Mouse (Mus musculus) midbrain, postnatal 0 days (tissue): Measurements from ENCODE around the gene Pfkfb3. TPM values are rescaled to one million over a fixed set of nuclear protein-coding genes. Genes with fewer than 3 reads are reported as not detected.
A peak's percentile ranks its signal among the peaks of the same experiment; 100 is the strongest.
"Not testable (repeated sequence)": the region's sequence is repeated elsewhere in the genome, so short reads cannot be mapped to it uniquely, and the experiment has no call there.

Experiments used
- ATAC-seq: fragments of 200-750 bp; cut with Nextera tagmentation; 2 replicates; pipeline ENCODE4 v1.8.0; 2017; ENCODE audit warnings: moderate number of reproducible peaks, mild to moderate bottlenecking, moderate TSS enrichment, moderate library complexity; ENCODE audit not compliant: low FRiP score
- DNase-seq: peaks from one replicate; pipeline ENCODE4 v3.0.0-alpha.2; 2015; ENCODE audit warnings: low spot score
- H3K27ac ChIP-seq: fragments of 300-500 bp; sonication (generic); 2 replicates; pipeline ENCODE4 v1.5.1; 2014; ENCODE audit warnings: low read depth, mild to moderate bottlenecking, low read length, mixed read lengths
- H3K27me3 ChIP-seq: fragments of 300-500 bp; sonication (generic); 2 replicates; pipeline ENCODE4 v1.6.1; 2014; ENCODE audit warnings: low read length, control low read depth, mixed read lengths; ENCODE audit not compliant: insufficient read depth
- H3K36me3 ChIP-seq: fragments of 300-500 bp; sonication (generic); 2 replicates; pipeline ENCODE4 v1.6.1; 2014; ENCODE audit warnings: low read length, control low read depth, mixed read lengths; ENCODE audit not compliant: insufficient read depth
- H3K4me1 ChIP-seq: fragments of 300-500 bp; sonication (generic); 2 replicates; pipeline ENCODE4 v1.6.1; 2014; ENCODE audit warnings: mild to moderate bottlenecking, control low read depth, antibody characterized with exemption, low read length, mixed read lengths; ENCODE audit not compliant: insufficient read depth
- H3K4me2 ChIP-seq: fragments of 300-500 bp; sonication (generic); 2 replicates; pipeline ENCODE4 v1.6.1; 2014; ENCODE audit warnings: low read depth, mild to moderate bottlenecking, low read length, mixed read lengths; ENCODE audit not compliant: poor library complexity, severe bottlenecking
- H3K4me3 ChIP-seq: fragments of 300-500 bp; sonication (generic); 2 replicates; pipeline ENCODE4 v1.5.1; 2014; ENCODE audit warnings: low read depth, mild to moderate bottlenecking, low read length, moderate library complexity
- H3K9ac ChIP-seq: fragments of 300-500 bp; sonication (generic); replicated peaks from 2 replicates; pipeline ENCODE4 v1.6.1; 2014; ENCODE audit warnings: mild to moderate bottlenecking, low read length, moderate library complexity, mixed read lengths; ENCODE audit not compliant: poor library complexity, severe bottlenecking
- H3K9me3 ChIP-seq: fragments of 300-500 bp; sonication (generic); 2 replicates; pipeline ENCODE4 v1.6.1; 2016; ENCODE audit warnings: low read length, control low read depth
- CTCF ChIP-seq: IDR thresholded peaks from 2 replicates; pipeline ENCODE4 v1.5.1; 2016; ENCODE audit warnings: antibody characterized with exemption, mild to moderate bottlenecking
- WGBS: fragments of 180-500 bp; shearing (Covaris S2); extraction: QIAGEN DNeasy Blood & Tissue Kit; methylation state at CpG from one replicate; pipeline ENCODE4 v1.1.7; 2014; 5-methylcytosine and 5-hydroxymethylcytosine counted together
- polyA plus RNA-seq: library from polyadenylated mRNA; unstranded; fragments of >200 nt; fragmentation: Nextera tagmentation; extraction: Ambion mirVana; gene quantifications from 2 replicates; pipeline ENCODE4 v1.2.1, GENCODE M21; 2015
- total RNA-seq: library from RNA; depleted of rRNA; stranded (reverse); fragments of >200 nt; gene quantifications from 2 replicates; pipeline ENCODE4 v1.2.3, GENCODE M21; 2014

Gene Pfkfb3
- total and polyA plus RNA-seq, 2 experiments from 2014 or later, result 14.7 to 23.5 TPM

DNA sequence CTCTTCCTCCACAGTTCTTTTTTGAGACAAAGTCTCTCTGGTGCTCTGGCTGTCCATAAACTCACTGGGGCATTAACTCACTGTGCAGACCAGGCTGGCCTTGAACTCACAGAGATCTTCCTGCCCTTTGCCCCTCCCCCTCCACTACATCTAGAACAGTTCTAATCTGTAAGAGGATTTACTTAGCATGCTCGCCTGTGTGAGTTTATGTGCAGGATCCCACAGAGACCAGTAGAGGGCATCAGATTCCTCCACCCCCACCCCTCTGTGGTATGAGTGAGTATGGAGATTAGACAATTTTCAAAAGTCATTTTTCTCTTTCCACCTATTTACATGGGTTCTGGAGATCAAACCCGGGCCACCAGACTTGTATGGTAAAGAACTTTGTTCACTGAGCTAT, 6.3 kb downstream of the Pfkfb3 start:
- H3K27ac ChIP-seq, result no peak overlapping the region
- peak; percentile 41 for TF ChIP-seq CTCF
- H3K27me3 ChIP-seq, result peaks cover 5% of the 10 kb centered on the region; the same call in 1 of the 2 replicates
- no peak for DNase-seq
- no peaks in the 10 kb centered on the region for H3K9me3 ChIP-seq
- H3K9ac ChIP-seq, result no peak overlapping the region
- no peaks in the 10 kb centered on the region for H3K36me3 ChIP-seq
- H3K4me1 ChIP-seq, result no peaks in the 10 kb centered on the region
- H3K4me2 ChIP-seq, result no peak overlapping the region
- no peak overlapping the region for H3K4me3 ChIP-seq
- no peak for ATAC-seq
- 67% methylated on average over 2 of the region's 2 CpGs for WGBS

DNA sequence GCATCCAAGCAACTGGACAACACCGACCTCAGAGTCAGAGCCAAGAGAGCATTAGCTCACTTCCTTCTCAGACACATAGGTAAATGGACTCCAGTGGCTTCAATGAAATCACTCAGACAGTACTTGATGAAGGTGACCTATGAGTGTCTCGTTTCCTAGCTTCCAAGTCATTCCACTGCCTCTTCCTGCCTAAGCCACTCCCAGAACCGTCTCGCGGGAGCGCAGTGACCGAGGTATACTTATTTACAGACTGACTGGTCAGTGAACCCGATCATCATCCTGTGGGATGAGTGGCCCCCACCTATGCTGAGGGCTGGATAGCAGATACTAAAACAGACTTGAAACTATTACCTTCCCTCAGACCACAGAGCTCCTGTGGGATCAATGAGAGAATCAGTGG, 7.8 kb downstream of the Pfkfb3 start:
- WGBS, result 88% methylated on average over 8 of the region's 8 CpGs
- no peak for TF ChIP-seq CTCF

DNA sequence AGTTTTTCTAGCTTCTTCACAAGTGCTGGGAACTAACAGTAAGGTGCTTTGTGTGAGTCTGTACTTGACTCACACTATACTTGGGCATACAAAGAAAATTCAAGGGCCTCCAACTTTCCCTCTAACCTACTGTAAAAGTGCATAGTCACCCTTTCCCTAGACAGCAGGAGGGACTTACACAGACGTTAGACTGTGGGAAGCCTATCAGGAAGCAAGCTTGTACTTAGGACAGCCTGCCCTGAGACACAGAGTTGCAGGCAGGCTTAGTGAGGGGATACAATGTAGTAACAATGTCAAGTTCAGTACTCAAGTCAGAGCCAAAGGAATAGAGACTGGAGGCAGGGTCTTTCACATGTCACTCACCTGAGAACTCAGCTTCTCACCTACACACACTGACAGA, 8.5 kb downstream of the Pfkfb3 start:
- H3K4me2 ChIP-seq, result no peak overlapping the region
- H3K4me3 ChIP-seq, result no peak overlapping the region
- TF ChIP-seq CTCF, result no peak
- 35% methylated on average over 1 of the region's 1 CpGs for WGBS
- H3K36me3 ChIP-seq, result no peaks in the 10 kb centered on the region
- H3K27ac ChIP-seq, result no peak overlapping the region
- H3K9ac ChIP-seq, result no peak overlapping the region
- no peak for DNase-seq
- ATAC-seq, result no peak
- no peaks in the 10 kb centered on the region for H3K4me1 ChIP-seq
- no peaks in the 10 kb centered on the region for H3K9me3 ChIP-seq
- H3K27me3 ChIP-seq, result no peaks in the 10 kb centered on the region

More for the DNA sequence above, 7.8 kb downstream of the Pfkfb3 start:
- Histone ChIP-seq H3K9ac (no peak overlapping the region), H3K9me3 (no peaks in the 10 kb centered on the region), H3K27ac (no peak overlapping the region), H3K4me1 (no peaks in the 10 kb centered on the region), H3K27me3 (no peaks in the 10 kb centered on the region), H3K36me3 (no peaks in the 10 kb centered on the region), H3K4me2 (no peak overlapping the region), H3K4me3 (no peak overlapping the region)
- DNase-seq (no peak), ATAC-seq (no peak)

DNA sequence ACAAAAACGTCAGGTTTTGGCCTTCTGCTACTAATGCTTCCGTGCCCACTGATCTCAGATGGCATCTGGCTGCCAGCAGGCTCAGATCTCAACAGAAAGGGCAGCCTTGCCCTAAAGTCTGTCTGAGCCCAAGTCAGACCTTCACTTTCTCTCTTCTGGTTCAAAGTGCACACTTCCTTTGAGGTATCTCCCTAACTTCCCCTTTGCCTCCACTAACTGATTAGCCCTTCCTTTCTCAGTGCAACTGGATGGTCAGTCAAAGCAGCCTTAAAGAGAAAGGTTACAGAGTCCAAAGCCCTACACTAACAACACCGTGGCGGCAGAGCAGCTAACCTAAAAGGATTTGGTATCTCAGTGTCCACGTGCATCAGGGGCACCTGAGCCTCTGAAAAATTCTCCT, 9.5 kb downstream of the Pfkfb3 start:
- no peak overlapping the region for H3K4me3 ChIP-seq
- DNase-seq, result no peak
- TF ChIP-seq CTCF, result no peak
- 72% methylated on average over 5 of the region's 5 CpGs for WGBS
- no peak overlapping the region for H3K27ac ChIP-seq
- H3K9ac ChIP-seq, result no peak overlapping the region
- no peak overlapping the region for H3K4me2 ChIP-seq
- H3K4me1 ChIP-seq, result no peaks in the 10 kb centered on the region
- H3K27me3 ChIP-seq, result no peaks in the 10 kb centered on the region
- no peak for ATAC-seq
- H3K36me3 ChIP-seq, result no peaks in the 10 kb centered on the region
- H3K9me3 ChIP-seq, result no peaks in the 10 kb centered on the region

DNA sequence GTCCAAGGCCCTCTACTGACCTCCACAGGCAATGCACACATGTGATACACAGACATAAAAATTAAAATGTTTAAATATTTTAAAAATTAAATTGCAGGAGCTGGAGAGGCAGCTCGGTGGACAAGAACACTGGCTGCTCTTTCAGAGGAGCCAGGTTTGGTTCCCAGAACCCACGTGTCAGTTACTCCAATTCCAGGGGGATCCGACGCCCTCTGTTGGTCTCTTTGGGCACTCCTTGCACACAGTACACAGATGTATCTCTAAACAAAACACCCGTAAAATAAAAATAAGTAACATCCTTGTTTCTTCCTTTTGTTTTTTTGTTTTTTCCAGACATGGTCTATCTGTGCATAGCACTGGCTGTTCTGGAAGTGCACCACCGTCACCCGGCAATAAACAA, 10.7 kb downstream of the Pfkfb3 start:
- Histone ChIP-seq H3K36me3 (no peaks in the 10 kb centered on the region), H3K27ac (no peak overlapping the region), H3K27me3 (no peaks in the 10 kb centered on the region), H3K9ac (no peak overlapping the region), H3K4me2 (no peak overlapping the region), H3K9me3 (no peaks in the 10 kb centered on the region), H3K4me3 (no peak overlapping the region), H3K4me1 (no peaks in the 10 kb centered on the region)
- DNase-seq (no peak), ATAC-seq (no peak)
- no peak for TF ChIP-seq CTCF
- 79% methylated on average over 7 of the region's 7 CpGs for WGBS

DNA sequence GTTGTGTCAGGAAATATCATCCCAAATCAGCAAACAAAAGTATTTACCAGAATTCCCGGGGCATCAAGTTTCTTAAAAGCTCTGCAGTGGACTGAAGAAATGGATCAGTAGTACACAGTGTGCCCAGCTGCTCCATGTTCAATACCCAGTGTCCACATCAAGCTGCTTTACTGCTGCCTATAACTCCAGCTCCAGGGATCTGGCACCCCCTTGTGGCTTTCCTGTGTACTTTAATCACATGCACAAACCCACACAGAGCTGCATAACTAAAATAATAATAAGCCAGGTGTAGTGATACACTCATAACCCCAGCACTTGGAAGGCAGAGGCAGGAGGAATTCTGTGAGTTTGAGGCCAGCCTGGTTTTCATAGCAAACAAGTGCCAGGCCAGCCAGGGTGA, 11.2 kb downstream of the Pfkfb3 start:
- peak; percentile 72 for DNase-seq
- Histone ChIP-seq H3K36me3 (no peaks in the 10 kb centered on the region), H3K4me3 (no peak overlapping the region), H3K27ac (no peak overlapping the region), H3K4me2 (no peak overlapping the region), H3K9me3 (no peaks in the 10 kb centered on the region), H3K4me1 (no peaks in the 10 kb centered on the region), H3K9ac (no peak overlapping the region), H3K27me3 (no peaks in the 10 kb centered on the region)
- 89% methylated on average over 1 of the region's 1 CpGs for WGBS
- peak; percentile 78 for TF ChIP-seq CTCF
- peak; percentile 67 for ATAC-seq

DNA sequence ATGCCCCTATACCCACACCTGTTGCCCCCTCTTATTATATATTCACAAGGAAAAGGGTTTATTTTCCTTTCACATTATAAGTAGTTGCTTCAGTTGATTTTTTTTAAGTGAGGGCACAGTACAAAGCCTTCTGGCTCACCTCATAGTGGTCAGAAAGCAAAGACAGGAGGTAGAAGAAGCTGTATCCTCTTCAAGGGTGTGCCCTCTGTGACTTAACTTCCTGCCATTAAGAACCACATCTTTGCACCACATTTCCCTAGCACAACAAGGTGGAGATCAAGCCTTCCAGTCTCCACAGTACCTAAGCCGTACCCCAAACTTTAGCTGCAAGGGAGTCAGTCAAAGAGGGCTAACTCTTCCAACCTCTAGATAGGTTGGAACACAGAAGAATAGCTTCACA, 11.8 kb downstream of the Pfkfb3 start:
- ATAC-seq (no peak), DNase-seq (no peak)
- Histone ChIP-seq H3K9ac (no peak overlapping the region), H3K4me2 (no peak overlapping the region), H3K9me3 (no peaks in the 10 kb centered on the region), H3K27ac (no peak overlapping the region), H3K27me3 (no peaks in the 10 kb centered on the region), H3K4me1 (no peaks in the 10 kb centered on the region), H3K4me3 (no peak overlapping the region), H3K36me3 (no peaks in the 10 kb centered on the region)
- no peak for TF ChIP-seq CTCF
- WGBS, result 100% methylated on average over 1 of the region's 1 CpGs

DNA sequence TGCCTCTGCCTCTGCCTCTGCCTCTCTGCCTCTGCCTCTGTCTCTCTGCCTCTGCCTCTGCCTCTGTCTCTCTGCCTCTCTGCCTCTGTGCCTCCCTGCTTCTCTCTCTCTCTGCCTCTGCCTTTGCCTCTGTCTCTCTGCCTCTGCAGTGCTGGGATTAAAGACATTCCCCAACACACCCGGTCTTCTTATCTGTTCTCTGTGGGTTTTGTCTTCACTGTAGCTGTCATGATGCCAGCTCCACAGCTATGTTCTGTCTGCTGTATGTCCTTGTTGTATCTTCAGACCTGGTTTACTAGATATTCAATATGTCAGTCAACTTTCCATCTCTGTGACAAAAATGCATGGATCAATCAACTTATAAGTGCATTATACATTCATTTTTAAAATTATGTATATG, 12.3 kb downstream of the Pfkfb3 start:
- WGBS, result 57% methylated on average over 1 of the region's 1 CpGs
- H3K4me2 ChIP-seq, H3K27ac ChIP-seq, H3K4me3 ChIP-seq, H3K4me1 ChIP-seq, H3K9me3 ChIP-seq, H3K9ac ChIP-seq, ATAC-seq, H3K36me3 ChIP-seq, DNase-seq, H3K27me3 ChIP-seq: not testable (repeated sequence)
